Mouse (Mus musculus) embryonic facial prominence, embryonic 12.5 days (tissue): ENCODE data around the gene Cpeb2. TPM values are rescaled to one million over a fixed set of nuclear protein-coding genes. Genes with fewer than 3 reads are reported as not detected.

ENCODE experiments used
- ATAC-seq: fragments of 200-750 bp; cut with Nextera tagmentation; 2 replicates; pipeline ENCODE4 v1.8.0; 2017; ENCODE audit not compliant: insufficient number of reproducible peaks, insufficient read depth, low FRiP score, low TSS enrichment
- H3K27ac ChIP-seq: fragments of 300-500 bp; sonication (generic); 2 replicates; pipeline ENCODE4 v1.5.1; 2016; ENCODE audit warnings: mild to moderate bottlenecking
- H3K27me3 ChIP-seq: fragments of 300-500 bp; sonication (generic); 2 replicates; pipeline ENCODE4 v1.6.1; 2016; ENCODE audit warnings: mild to moderate bottlenecking, moderate library complexity
- H3K36me3 ChIP-seq: fragments of 300-500 bp; sonication (generic); 2 replicates; pipeline ENCODE4 v1.6.1; 2016; ENCODE audit warnings: mild to moderate bottlenecking
- H3K4me1 ChIP-seq: fragments of 300-500 bp; sonication (generic); 2 replicates; pipeline ENCODE4 v1.6.1; 2016
- H3K4me2 ChIP-seq: fragments of 300-500 bp; sonication (generic); replicated peaks from 2 replicates; pipeline ENCODE4 v1.6.1; 2016; ENCODE audit warnings: mild to moderate bottlenecking, moderate library complexity
- H3K4me3 ChIP-seq: fragments of 300-500 bp; sonication (generic); 2 replicates; pipeline ENCODE4 v1.5.1; 2016; ENCODE audit warnings: mild to moderate bottlenecking
- H3K9ac ChIP-seq: fragments of 300-500 bp; sonication (generic); 2 replicates; pipeline ENCODE4 v1.6.1; 2016; ENCODE audit warnings: mild to moderate bottlenecking, moderate library complexity
- H3K9me3 ChIP-seq: fragments of 300-500 bp; sonication (generic); 2 replicates; pipeline ENCODE4 v1.6.1; 2016; ENCODE audit warnings: mild to moderate bottlenecking, moderate library complexity
- WGBS: fragments of 180-500 bp; shearing (Covaris S2); methylation state at CpG from one replicate; pipeline ENCODE4 v1.1.7; 2016; 5-methylcytosine and 5-hydroxymethylcytosine counted together
- polyA plus RNA-seq: library from polyadenylated mRNA; unstranded; fragments of >200 nt; fragmentation: Nextera tagmentation; extraction: Ambion mirVana; gene quantifications from 2 replicates; pipeline ENCODE4 v1.2.1, GENCODE M21; 2016

Cpeb2 gene
- polyA plus RNA-seq, result 2.0 and 2.4 TPM in 2 replicates

- Histone ChIP-seq H3K4me2 (peak within 1 kb of the TSS; percentile 92), H3K27ac (peak within 1 kb of the TSS; percentile 92), H3K27me3 (peaks cover 3% of the 10 kb centered on the region; the same call in 1 of the 2 replicates), H3K36me3 (no peaks in the 10 kb centered on the region), H3K9me3 (no peaks in the 10 kb centered on the region), H3K4me3 (peak within 1 kb of the TSS; percentile 84), H3K4me1 (peaks cover 3% of the 10 kb centered on the region; the same call in 1 of the 2 replicates), H3K9ac (peak within 1 kb of the TSS; percentile 75)
- ATAC-seq, result peak; percentile 93
- WGBS, result under 1% methylated on average over 88 of the region's 89 CpGs
Observed at GRCm38 (mm10) chr5:43232480-43233315, at the start of gene Cpeb2. Gene Cpeb2 (plus strand): TSS chr5:43233170.

- no peak overlapping the region for H3K4me2 ChIP-seq
- no peak overlapping the region for H3K9ac ChIP-seq
- ATAC-seq, result no peak
Observed at GRCm38 (mm10) chr5:43183556-43183955, 49.4 kb upstream of the Cpeb2 start.

GRCm38 (mm10) chr5:43184834-43185233 is 48.1 kb upstream of the Cpeb2 start:
- Histone ChIP-seq H3K27ac (no peak overlapping the region), H3K4me1 (no peaks in the 10 kb centered on the region), H3K27me3 (no peaks in the 10 kb centered on the region), H3K4me3 (no peak overlapping the region), H3K9ac (no peak overlapping the region), H3K36me3 (no peaks in the 10 kb centered on the region), H3K9me3 (no peaks in the 10 kb centered on the region), H3K4me2 (no peak overlapping the region)
- WGBS, result 56% methylated on average over 3 of the region's 3 CpGs
- no peak for ATAC-seq

More at GRCm38 (mm10) chr5:43183556-43183955, 49.4 kb upstream of the Cpeb2 start:
- no peaks in the 10 kb centered on the region for H3K9me3 ChIP-seq
- H3K36me3 ChIP-seq, result no peaks in the 10 kb centered on the region
- H3K4me1 ChIP-seq, result no peaks in the 10 kb centered on the region
- H3K27me3 ChIP-seq, result no peaks in the 10 kb centered on the region
- H3K27ac ChIP-seq, result no peak overlapping the region
- H3K4me3 ChIP-seq, result no peak overlapping the region

- no peak for ATAC-seq
- no peaks in the 10 kb centered on the region for H3K36me3 ChIP-seq
- H3K4me3 ChIP-seq, result no peak overlapping the region
- H3K27ac ChIP-seq, result no peak overlapping the region
- H3K9ac ChIP-seq, result no peak overlapping the region
- H3K4me2 ChIP-seq, result no peak overlapping the region
- no peaks in the 10 kb centered on the region for H3K9me3 ChIP-seq
- WGBS, result 78% methylated on average over 3 of the region's 3 CpGs
- no peaks in the 10 kb centered on the region for H3K4me1 ChIP-seq
- H3K27me3 ChIP-seq, result no peaks in the 10 kb centered on the region
Observed at GRCm38 (mm10) chr5:43185478-43185877, 47.5 kb upstream of the Cpeb2 start.

GRCm38 (mm10) chr5:43200686-43201085 is 32.3 kb upstream of the Cpeb2 start:
- Histone ChIP-seq H3K9ac (no peak overlapping the region), H3K4me2 (no peak overlapping the region), H3K27ac (no peak overlapping the region), H3K4me3 (no peak overlapping the region), H3K36me3 (no peaks in the 10 kb centered on the region), H3K27me3 (no peaks in the 10 kb centered on the region), H3K4me1 (no peaks in the 10 kb centered on the region), H3K9me3 (no peaks in the 10 kb centered on the region)
- 82% methylated on average over 4 of the region's 4 CpGs for WGBS
- ATAC-seq, result no peak

GRCm38 (mm10) chr5:43206495-43207053 is 26.4 kb upstream of the Cpeb2 start:
- no peaks in the 10 kb centered on the region for H3K4me1 ChIP-seq
- no peak overlapping the region for H3K4me3 ChIP-seq
- H3K27ac ChIP-seq, result no peak overlapping the region
- no peak for ATAC-seq
- H3K4me2 ChIP-seq, result no peak overlapping the region
- no peaks in the 10 kb centered on the region for H3K9me3 ChIP-seq
- H3K36me3 ChIP-seq, result no peaks in the 10 kb centered on the region
- H3K27me3 ChIP-seq, result no peaks in the 10 kb centered on the region
- WGBS, result 83% methylated on average over 6 of the region's 6 CpGs
- no peak overlapping the region for H3K9ac ChIP-seq

GRCm38 (mm10) chr5:43217468-43217867 is 15.5 kb upstream of the Cpeb2 start:
- whole genome bisulfite sequencing, result 38% methylated on average over 4 of the region's 4 CpGs
- Histone ChIP-seq H3K27me3 (no peaks in the 10 kb centered on the region), H3K4me1 (no peaks in the 10 kb centered on the region), H3K27ac (no peak overlapping the region), H3K36me3 (no peaks in the 10 kb centered on the region), H3K4me3 (no peak overlapping the region), H3K9ac (no peak overlapping the region), H3K9me3 (no peaks in the 10 kb centered on the region), H3K4me2 (no peak overlapping the region)
- ATAC-seq, result no peak

GRCm38 (mm10) chr5:43217987-43218846 is 14.8 kb upstream of the Cpeb2 start:
- H3K27ac ChIP-seq, result no peak overlapping the region
- no peaks in the 10 kb centered on the region for H3K36me3 ChIP-seq
- H3K9ac ChIP-seq, result no peak overlapping the region
- 69% methylated on average over 10 of the region's 10 CpGs for WGBS
- ATAC-seq, result no peak
- no peaks in the 10 kb centered on the region for H3K9me3 ChIP-seq
- no peak overlapping the region for H3K4me3 ChIP-seq
- no peaks in the 10 kb centered on the region for H3K4me1 ChIP-seq
- no peak overlapping the region for H3K4me2 ChIP-seq
- H3K27me3 ChIP-seq, result no peaks in the 10 kb centered on the region

- 38% methylated on average over 1 of the region's 1 CpGs for WGBS
- H3K4me1 ChIP-seq, result no peaks in the 10 kb centered on the region
- H3K4me3 ChIP-seq, result no peak overlapping the region
- no peak for ATAC-seq
- H3K27me3 ChIP-seq, result no peaks in the 10 kb centered on the region
- H3K36me3 ChIP-seq, result no peaks in the 10 kb centered on the region
- no peak overlapping the region for H3K27ac ChIP-seq
- no peak overlapping the region for H3K9ac ChIP-seq
- no peak overlapping the region for H3K4me2 ChIP-seq
- no peaks in the 10 kb centered on the region for H3K9me3 ChIP-seq
Observed at GRCm38 (mm10) chr5:43218847-43219132, 14.2 kb upstream of the Cpeb2 start.

GRCm38 (mm10) chr5:43223359-43223758 is 9.6 kb upstream of the Cpeb2 start:
- no peak for ATAC-seq
- Histone ChIP-seq H3K27ac (no peak overlapping the region), H3K27me3 (no peaks in the 10 kb centered on the region), H3K4me3 (no peak overlapping the region), H3K4me1 (no peaks in the 10 kb centered on the region), H3K9ac (no peak overlapping the region), H3K4me2 (no peak overlapping the region), H3K36me3 (no peaks in the 10 kb centered on the region), H3K9me3 (no peaks in the 10 kb centered on the region)
- 76% methylated on average over 4 of the region's 4 CpGs for WGBS

GRCm38 (mm10) chr5:43224245-43224644 is 8.7 kb upstream of the Cpeb2 start:
- no peaks in the 10 kb centered on the region for H3K27me3 ChIP-seq
- H3K4me2 ChIP-seq, result no peak overlapping the region
- H3K4me1 ChIP-seq, result no peaks in the 10 kb centered on the region
- no peaks in the 10 kb centered on the region for H3K36me3 ChIP-seq
- no peaks in the 10 kb centered on the region for H3K9me3 ChIP-seq
- H3K4me3 ChIP-seq, result no peak overlapping the region
- no peak for ATAC-seq
- H3K27ac ChIP-seq, result no peak overlapping the region
- H3K9ac ChIP-seq, result no peak overlapping the region
- 68% methylated on average over 3 of the region's 3 CpGs for WGBS

GRCm38 (mm10) chr5:43226160-43226559 is 6.8 kb upstream of the Cpeb2 start:
- Histone ChIP-seq H3K4me1 (no peaks in the 10 kb centered on the region), H3K4me2 (no peak overlapping the region), H3K36me3 (no peaks in the 10 kb centered on the region), H3K27me3 (no peaks in the 10 kb centered on the region), H3K4me3 (no peak overlapping the region), H3K27ac (no peak overlapping the region), H3K9ac (no peak overlapping the region), H3K9me3 (no peaks in the 10 kb centered on the region)
- no peak for ATAC-seq
